Mouse (Mus musculus) induced T-regulatory cell, adult 2 months (primary cell): ENCODE results near the gene Ush2a.

Experiments used
- DNase-seq: peaks from one replicate; pipeline ENCODE4 v3.0.0-alpha.2; 2012; ENCODE audit warnings: low read depth

Gene Ush2a

DNA sequence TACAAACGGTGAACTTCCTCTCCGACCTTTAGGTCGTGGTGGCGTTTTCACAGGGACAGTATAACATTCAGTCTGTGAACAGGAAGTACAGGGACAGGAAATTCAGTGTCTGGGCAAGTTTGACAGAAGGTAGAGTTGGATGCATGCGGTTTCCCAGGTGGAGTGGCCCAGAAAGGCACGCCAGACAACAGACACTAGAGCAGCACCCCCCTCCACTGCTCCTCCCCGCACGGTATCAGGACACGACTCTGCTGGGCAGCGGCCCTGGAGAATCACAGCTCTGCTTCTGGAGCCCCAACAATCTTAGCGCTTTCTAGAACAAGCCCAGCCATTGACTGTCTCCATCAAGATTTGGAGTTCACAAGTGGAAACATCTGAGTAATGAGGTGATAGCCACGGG lies 406.7 kb downstream of the Ush2a start:
- DNase-seq = no peak

DNA sequence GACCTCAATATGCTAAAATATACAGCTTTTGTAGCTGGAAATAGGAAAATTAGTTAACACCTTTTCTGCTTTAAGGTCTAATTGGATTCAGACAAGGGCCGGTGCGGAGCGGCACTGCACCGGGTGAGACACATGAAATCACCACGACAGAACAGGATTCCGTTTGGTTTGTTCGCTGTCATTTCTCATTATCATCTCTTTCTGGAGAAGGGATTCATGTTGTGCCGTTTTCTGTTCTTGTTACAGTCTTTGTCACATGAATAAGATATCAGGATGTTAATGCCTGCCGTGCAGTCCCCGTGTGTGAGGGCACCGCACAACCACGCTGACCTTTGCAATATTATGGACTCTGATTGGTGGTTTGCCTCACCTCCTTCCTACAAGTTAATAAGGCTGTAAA lies 411.0 kb downstream of the Ush2a start:
- DNase-seq = no peak

DNA sequence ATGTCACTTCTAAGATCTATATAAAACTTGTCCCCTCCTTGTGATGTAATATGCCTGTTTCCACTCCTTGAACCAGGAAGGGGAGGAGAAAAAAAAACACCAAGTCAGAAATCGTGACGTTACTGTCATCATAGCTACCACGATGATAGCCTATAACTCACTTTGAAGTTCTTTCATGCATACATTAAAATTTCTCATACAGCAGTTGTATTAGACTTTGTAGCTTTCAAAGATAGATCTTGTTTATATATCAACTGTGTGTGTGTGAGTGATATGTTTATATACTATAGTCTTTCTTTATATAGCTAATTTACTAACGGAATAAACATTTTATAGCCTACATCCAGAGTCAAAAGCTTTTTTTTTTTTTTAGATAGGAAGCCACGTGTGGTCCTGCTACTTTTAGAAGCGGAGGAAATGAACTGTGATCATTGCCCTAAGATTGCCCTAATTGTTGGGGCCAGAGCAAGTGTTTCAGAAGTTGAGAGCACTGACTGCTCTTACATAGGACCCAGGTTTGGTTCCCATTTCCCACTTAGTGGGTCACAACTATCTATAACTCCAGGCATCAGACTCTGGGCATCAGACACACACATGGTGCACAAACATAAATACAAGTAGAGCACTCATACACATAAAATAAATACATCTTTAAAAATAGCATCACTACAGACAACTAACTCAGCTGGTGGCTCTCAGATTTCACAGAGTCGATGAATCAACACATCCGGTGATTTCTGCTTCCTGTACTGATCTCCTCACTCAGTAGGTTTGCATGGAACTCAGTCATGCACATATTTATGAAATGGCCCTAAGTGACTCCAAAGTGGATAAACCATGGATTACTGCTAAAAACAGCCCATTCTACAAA lies 413.1 kb downstream of the Ush2a start:
- DNase-seq = no peak

DNA sequence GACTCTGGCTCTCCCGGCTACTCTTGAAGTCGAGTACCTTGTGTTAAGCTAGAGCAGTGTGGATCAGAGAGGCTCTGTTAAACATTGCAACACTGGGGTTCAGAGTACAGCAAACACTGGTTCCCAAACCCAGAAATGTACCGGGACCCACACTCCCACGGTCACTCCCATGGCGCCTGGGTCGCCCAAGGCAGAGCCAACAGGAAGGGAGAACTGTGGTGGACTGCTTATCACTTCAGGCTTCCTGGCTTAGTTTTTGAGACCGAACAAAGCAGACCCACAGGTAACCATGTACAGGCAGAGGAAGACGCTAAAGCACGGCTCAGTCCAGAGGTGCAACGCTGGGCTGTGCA lies 413.7 kb downstream of the Ush2a start:
- DNase-seq = no peak

DNA sequence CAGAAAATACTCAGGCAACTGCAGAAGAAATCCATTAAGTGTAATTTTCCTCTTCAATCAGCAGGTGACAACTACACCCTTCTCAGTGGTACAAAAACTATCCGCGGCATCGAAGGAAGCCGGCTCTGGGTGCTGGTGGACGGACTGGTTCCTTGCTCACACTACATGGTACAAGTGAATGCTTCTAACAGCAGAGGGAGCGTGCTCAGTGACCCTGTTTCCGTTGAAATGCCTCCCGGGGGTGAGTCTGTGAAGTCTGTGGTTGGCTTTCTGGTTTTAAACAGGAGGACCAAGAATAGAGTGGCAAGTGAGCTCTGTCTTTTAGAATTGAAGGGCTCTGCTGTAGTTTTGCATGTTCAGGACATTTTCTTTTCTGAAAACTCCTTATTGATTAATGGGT lies 416.4 kb downstream of the Ush2a start:
- no peak for DNase-seq

DNA sequence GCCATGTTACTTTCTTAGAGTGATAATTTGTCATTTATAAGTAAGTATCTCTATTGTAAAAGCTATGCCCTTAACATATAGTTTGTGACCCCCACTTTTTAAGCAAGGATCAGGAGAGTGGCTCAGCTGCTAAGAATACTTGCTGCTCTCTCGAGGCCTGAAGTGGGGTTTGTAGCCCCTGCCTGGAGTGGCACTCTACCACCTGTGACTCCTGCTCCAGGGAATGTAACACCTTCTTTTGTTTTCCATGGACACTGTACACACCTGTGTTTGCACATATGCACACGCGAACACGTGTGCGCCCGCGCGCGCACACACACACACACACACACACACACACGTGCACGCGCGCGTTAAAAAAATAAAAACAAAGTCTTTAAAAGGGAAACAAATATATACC lies 424.5 kb downstream of the Ush2a start:
- no peak for DNase-seq

DNA sequence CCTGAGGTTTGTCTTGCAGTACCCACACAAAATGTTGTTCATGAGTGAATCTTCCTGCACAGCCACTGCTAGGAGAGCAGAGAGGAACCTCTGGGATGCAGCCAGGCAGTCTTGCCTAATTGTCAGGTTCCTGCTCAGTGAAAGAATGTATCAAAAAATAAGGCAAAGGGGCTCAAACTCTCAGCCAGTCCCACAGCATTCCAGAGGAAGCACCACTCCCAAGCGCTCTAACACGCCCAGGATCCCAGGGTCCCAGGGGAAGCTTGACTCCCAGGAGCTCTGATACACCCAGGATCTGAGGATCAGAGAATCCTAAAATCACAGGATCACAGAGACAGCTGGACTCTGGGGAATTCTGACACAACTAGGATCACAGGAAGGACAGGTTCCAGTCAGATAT lies 434.5 kb downstream of the Ush2a start:
- no peak for DNase-seq

DNA sequence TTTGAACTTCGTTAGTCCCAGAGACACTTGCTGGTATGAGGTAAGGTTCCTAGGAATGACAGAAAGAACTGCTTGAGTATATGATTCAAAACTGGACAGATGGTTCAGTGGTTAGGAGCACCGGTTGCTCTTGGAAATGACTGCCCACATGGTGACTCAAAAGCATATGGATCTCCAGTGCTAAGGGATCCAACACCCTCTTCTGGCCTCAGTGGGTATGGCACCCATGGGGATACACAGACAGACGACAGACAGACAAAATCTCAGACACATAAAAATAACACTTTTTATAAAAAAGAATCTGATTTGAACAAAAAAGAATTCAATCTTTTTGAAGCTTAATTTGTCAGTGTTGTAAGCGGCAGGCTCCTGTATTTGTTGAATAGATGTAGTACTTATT lies 446.4 kb downstream of the Ush2a start:
- DNase-seq = no peak

DNA sequence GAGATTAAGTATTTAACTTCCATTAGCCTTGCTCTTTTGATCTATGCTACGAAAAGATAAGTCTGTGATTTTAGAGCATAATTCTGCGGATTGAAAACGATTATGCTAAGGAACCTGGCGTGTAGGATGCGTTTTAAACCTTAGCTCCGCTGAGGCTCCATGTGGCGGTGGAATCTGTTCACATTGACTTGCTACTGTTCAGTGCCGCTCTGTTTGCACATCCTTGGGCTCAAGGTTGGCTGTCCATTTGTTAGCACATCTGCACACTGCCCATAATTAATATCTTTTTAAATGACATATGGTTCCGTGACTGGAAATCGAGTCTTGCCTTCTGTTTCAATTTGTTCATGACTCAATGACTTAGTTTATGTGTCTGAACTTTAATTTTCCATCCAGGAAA lies 446.9 kb downstream of the Ush2a start:
- DNase-seq = no peak

DNA sequence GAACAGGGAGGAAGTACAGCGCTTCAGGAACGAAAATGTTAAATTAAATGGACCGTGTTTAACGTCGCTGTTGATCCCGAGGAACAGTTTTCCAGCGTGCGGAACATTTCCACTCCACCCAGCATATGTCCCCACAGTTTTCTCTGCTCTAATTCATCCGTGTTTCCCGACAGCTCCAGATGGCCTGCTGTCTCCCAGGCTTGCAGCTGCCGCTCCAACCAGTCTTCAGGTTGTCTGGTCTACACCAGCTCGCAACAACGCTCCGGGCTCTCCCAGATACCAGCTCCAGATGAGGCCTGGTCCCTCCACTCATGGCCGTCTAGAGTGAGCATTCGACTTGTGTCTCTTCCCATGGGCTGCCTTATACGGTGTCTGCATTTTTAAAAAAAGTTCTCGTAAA lies 452.3 kb downstream of the Ush2a start:
- DNase-seq = no peak

DNA sequence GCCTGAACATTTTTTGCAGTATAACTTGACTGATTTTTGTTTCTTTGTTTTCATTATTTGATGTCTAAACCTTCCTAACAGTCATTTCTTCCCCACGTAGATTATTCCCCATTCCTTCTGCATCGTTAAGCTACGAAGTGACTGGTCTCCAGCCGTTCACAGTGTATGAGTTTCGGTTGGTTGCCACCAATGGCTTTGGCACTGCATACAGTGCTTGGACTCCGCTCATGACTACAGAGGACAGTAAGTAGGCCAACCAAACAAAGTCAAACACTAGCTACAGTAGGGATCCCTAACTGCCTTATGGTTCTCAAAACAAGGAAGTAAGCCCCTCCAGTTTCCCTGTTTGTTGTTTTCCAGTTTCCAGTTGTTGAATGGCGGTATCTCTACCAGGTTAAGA lies 453.1 kb downstream of the Ush2a start:
- DNase-seq = no peak

DNA sequence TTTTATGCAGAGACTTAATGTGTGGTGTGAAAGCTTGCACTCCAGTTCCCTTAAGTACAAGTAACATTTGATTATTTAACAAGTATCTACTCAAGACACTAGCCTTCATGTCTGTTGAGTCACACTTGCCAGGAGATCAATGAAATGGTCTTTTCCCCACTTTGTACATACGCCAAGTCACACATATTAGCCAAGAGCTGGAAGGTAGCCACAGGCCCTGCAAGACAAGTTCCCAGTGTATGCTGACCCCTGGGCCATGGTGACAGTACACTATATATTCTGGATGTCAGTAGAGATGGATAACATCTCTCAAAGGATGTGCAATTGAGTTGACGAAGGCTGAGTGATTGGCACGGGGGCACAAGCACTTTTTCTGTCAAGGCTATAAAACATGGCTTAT lies 455.1 kb downstream of the Ush2a start:
- DNase-seq = no peak

DNA sequence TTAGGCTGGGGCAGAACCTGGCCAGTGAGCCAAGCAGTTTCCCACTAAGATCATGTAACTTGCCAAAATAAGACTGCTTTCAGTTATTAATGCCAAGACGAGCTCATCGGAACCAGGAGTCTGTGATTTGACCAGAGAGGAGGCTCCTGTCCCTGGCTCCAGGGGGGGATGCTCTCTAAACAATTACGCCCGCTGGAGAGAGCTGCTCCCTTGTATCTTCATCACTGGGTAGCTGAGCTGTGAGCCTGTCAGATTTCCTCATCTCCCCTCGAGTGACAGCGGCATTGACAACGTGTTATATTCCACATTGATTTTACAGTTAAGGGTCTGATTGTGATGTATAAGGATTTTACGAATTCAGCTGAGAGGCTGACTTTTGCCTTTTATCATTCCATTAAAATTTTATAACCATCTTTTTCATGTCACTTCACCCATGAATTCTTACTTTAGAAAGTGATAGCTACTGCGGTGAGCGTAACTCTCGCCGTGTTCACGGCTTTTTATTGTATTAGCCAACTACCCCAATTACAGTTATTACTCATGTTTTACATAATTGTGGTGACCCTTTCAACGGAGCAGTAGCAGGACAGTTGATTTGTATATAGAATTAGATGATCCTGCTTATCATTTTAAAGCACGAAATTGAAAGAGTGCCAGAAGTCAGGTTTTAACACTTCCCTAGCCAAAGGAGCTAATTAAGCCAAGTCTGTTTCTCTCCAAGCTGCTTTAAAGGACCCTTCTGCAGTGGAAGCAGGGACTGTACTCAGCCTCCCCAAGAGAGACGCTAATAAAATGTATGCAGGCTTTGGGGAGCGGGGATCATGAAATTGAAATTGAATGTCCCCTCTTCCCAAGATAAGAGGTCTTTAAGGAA lies 463.5 kb downstream of the Ush2a start:
- no peak for DNase-seq

DNA sequence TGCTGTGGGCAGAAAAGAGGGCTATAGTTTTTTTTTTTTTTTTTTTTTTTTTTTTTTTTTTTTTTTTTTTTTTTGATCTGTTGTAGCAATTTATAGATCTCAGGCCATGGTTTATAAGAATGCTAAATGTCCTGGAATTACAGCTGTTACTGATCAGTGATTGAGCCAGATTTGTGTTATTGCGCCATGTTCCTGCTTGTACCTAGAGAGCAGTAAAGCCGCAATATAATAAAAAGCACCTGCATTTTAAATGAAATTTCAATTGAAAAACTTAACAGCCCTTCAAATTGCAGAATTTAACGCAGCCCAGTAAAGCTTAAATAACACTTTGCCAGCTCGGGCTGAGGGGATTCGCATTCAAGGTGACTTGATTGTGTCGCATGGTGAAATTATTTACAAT lies 465.1 kb downstream of the Ush2a start:
- no peak for DNase-seq

DNA sequence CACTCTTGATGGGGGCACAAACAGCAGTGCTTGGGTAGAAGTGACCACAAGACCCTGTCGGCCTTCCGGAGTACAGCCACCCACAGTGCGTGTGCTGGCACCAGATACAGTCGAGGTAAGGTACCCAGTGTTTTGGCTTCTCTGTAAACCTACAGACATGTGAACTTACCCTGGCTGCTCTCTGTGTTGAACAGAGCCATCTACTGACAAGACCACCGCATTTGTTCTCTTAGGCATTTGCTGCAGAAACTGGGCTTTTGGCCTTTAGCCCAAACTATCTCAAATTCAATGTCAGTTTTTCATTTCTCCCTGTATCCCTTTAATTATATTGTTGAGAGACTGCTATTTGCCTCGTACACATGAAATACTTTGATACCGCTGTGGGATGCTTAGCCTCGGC lies 466.8 kb downstream of the Ush2a start:
- no peak for DNase-seq

DNA sequence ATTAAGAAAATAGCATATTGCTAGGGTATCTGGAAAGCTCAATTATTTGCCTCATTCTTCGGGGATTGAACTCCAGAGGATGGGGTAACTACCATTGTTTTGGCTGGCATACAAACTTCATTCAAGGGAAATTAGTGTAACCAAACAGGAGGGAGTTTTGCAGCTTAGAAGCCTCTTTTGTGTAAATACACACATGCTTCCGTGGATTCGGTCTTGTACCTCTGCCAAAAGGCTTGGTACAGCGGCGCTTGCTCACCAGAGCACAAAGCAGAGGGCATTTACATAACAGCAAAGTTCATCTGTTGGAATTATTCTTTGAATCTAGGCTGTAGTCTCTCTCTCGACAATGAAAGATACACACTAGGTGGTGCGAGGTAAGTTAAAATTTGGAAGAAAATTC lies 467.4 kb downstream of the Ush2a start:
- DNase-seq = no peak

DNA sequence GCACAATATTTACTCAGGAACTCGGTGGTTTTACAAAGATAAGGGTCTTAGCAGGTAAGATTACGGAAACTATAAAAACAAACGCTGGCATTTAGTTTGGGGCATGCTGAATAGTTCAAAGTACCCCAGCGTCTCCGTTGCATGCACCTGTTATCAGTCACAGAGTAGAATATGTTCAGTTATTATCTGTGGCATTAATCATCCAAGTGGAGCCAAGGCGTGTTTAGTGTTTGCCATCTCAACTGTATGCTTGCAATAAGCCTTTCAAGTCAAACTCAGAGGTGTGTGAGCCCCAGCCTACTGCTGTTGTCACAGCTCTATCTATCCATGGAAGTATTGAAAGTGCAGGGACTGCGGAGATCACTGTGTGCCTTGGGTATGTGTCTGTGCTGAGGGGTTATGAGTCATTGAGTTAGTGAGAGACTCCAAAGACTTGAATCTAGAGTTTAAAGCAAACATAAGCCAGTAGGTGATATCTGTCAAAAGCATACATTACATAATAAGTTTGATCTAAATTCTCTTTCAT lies 473.0 kb downstream of the Ush2a start:
- no peak for DNase-seq

DNA sequence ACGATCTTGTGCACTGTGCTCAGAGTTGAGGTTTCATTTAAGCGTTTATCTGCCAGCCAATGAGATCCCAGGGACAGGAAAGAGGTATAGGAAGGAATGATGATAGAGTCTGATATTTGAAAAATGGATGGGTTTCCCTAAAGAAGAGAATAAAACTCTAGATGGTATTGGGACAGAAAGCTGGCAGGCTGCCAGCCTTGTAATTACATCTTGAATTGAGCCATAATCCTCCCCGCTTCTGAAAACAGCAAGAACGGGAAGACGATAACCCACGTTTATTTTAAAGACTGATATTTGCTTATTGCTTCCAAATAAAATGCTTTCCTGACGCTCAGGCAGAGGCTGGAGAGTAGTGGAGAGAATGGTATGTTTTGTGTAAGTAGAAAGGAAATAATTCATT lies 481.1 kb downstream of the Ush2a start:
- DNase-seq = no peak

DNA sequence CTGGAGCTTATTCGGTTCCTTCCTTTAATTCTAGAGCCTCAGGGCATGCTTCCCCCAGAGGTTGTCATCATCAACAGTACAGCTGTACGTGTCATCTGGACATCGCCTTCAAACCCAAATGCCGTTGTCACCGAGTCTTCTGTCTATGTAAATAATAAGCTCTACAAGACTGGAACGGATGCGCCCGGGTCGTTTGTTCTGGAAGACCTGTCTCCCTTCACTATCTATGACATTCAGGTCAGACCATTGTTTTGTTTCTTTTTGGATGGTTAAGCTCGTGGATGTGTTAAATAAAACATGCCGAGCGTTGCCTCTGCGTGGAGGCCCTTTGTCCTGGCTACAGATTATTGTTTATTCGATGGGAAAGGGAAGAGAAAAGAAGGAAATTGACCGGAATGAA lies 493.2 kb downstream of the Ush2a start:
- DNase-seq = no peak

DNA sequence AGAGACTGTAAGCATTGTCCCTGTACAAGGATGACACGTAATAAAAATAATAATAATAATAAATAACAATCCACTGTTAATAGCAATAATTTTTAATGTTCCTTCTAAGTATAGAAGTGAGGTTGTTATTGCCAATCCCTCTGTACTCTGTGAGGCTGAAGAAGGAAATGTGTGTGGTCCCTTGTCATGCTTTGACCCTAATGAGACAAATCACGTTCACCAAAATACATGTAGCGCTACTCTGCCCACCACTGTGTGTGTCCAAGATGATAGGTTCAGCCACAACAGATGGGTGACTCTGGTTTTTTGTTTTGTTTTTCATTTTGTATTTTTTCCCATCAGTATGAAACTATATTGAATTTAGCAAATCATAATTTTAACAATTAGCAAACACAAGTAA lies 498.7 kb downstream of the Ush2a start:
- no peak for DNase-seq

DNA sequence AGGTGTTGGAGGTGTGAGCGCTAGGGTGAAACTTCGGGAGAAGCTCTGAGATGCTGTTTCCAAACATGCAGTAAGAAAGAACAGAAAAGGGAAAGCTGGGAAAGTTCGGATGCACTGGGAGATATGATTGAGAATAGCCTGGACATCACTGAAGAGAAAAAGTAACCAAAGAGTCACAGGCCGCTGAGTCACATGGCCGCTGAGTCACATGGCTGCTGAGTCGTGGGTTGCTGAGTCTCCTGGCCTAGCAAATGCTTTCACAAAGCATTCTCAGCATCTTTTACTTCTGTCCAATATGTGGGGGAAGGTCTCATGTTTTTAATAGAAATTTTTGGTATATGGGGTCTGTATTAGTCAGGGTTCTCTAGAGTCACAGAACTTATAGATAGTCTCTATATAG lies 500.6 kb downstream of the Ush2a start:
- no peak for DNase-seq

DNA sequence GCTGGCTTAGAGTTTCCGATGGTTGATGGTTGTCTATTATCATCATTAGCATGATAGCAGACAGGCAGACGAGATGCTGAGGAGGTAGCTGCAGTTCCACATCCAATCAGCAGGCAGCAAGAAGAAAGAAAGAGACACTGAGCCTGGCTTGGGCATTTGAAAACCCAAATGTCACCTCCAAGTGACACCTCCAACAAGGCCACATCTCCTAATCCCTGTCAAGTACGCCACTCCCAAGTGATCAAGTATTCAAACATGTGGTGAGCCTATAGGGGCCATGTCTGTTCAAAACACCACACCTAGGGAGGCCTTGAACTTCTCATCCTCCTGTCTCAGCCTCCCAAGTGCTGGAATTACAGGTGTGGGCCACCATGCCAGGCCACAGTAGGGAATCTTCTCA lies 501.9 kb downstream of the Ush2a start:
- no peak for DNase-seq

DNA sequence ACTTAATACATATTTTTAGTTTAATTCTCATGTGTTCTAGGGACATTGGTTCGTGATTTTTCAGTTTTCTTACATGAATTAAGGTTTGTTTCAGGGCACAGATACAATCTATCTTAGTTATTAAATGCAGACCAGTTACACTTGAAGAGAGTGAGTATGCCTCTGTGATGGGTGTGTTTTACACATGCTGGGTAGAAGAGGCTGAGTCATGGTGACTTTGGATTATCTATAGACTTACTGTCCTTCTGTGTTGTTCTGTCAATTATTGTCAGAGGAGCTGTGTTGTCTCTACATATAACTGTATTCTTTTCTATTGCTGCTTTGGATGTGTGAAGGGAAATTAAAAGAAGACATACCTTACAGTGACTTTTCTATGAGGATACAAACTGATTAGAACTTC lies 509.0 kb downstream of the Ush2a start:
- DNase-seq = no peak
